Mouse (Mus musculus) bone marrow macrophage, adult 2 months (primary cell): ENCODE results near the gene Glis1. TPM values are rescaled to one million over a fixed set of nuclear protein-coding genes. Genes with fewer than 3 reads are reported as not detected.
A peak's percentile ranks its signal among the peaks of the same experiment; 100 is the strongest.

Source experiments
- H3K27ac ChIP-seq: 2 replicates; pipeline ENCODE4 v1.5.1; 2012; ENCODE audit warnings: low read depth, low read length; ENCODE audit not compliant: insufficient read depth
- H3K4me1 ChIP-seq: 2 replicates; pipeline ENCODE4 v1.6.1; 2012; ENCODE audit warnings: low read length; ENCODE audit not compliant: control insufficient read depth, insufficient read depth
- H3K4me3 ChIP-seq: 2 replicates; pipeline ENCODE4 v1.5.1; 2012; ENCODE audit warnings: mild to moderate bottlenecking, low read length, moderate library complexity; ENCODE audit not compliant: insufficient read depth
- CTCF ChIP-seq: IDR thresholded peaks from 2 replicates; pipeline ENCODE4 v1.5.1; 2012; ENCODE audit warnings: low read depth, mild to moderate bottlenecking, low read length, moderate library complexity
- POLR2A ChIP-seq: IDR thresholded peaks from 2 replicates; pipeline ENCODE4 v1.6.1; 2012; ENCODE audit warnings: mild to moderate bottlenecking, low read depth, low read length, borderline replicate concordance
- polyA plus RNA-seq: library from polyadenylated mRNA; stranded (reverse); fragments of >200 nt; gene quantifications from 2 replicates; pipeline ENCODE4 v1.2.4, GENCODE M21; 2012; ENCODE audit not compliant: missing spikeins, insufficient read depth, insufficient read length

The Glis1 gene
- polyA plus RNA-seq, 1 experiment, result not detected

DNA sequence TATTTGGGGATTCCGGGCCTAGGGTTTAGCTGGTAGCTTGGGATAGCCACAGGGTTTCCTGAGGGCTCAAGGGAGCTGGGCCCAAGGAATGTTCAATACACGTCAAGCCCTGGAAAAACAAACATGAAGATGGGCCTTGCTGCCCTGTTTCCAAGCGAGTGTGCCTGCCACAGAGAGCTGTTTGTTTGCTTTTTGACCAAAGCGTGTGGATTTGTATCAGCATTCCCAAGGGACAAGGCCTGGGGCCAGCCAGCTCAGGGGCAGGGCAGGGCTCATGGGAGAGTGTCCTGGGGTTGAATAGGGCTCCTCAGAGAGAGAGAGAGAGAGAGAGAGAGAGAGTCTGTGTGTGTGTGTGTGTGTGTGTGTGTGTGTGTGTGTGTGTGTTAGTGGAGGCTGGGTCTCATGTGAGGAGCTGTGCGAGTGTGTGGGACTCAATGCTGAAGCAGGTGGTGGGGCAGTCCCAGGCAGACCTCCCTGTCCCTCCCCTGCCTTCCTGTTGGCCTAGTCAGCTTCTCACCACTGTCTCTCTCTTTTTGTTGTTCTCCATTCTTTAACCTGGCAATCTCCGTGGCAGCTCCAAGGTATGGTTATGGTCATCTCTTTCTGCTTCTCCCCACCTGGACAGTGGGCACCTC lies 183.3 kb downstream of the Glis1 start:
- Histone ChIP-seq H3K4me3 (no peak overlapping the region), H3K4me1 (no peaks in the 10 kb centered on the region), H3K27ac (no peak overlapping the region)
- TF ChIP-seq CTCF, result no peak
- TF ChIP-seq POLR2A, result no peak

DNA sequence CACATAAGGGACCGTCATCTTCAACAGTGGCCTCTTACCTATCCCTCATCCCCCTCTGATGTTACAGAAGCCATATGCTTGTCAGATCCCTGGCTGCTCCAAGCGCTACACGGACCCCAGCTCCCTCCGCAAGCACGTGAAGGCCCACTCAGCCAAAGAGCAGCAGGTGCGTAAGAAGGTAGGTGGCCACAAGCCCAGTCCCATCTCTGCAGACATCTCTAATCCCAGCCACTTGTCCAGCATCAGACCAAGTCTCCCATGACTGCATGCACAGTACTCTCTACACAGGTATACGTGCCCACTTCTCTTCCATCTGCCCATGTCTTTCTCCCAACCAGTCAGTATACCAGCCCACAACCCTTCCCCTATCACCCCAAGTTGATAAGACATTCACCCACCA lies 185.1 kb downstream of the Glis1 start:
- Histone ChIP-seq H3K4me3 (no peak overlapping the region), H3K4me1 (no peaks in the 10 kb centered on the region), H3K27ac (no peak overlapping the region)
- TF ChIP-seq POLR2A (no peak), CTCF (no peak)

DNA sequence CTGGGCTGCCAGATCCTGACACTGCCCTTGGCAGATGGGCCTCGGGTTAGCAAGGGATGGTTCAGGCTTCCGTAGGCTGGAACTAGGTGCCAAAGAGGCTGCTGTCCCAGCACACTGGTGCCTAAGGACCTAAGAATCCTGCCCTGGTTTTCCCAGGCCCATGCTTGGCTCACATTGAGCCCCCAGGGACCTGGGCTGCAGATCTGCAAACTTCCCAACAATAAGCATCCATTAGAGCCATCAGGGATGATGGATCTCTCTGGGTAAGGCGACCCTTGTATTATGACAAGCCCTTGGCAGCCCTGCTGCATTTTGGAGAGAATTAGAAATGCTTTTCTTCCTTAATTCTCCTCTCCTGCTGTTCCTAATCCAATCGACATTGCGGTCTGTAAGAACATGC lies 187.0 kb downstream of the Glis1 start:
- Histone ChIP-seq H3K27ac (no peak overlapping the region), H3K4me1 (no peaks in the 10 kb centered on the region), H3K4me3 (no peak overlapping the region)
- TF ChIP-seq CTCF (no peak), POLR2A (no peak)

DNA sequence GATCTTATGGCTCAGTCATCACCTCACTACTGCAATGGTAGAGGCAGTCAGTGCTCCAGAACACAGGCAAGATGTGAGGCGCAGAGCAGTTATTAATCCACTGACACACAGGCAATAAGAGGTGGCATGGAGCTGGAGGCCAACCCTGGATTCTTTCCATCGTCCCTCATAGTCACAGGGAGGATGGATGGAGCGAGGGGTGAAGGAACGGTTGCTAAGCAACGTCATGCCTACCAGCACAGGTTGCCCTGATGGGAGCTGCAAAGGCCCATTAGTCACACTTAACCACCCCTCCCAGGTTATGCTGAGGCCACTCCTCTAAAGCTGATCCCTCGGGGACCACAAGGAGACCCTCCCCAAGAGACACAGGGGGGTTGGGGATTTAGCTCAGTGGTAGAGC lies 187.9 kb downstream of the Glis1 start:
- TF ChIP-seq CTCF (no peak), POLR2A (no peak)
- no peak overlapping the region for H3K27ac ChIP-seq
- H3K4me1 ChIP-seq, result no peaks in the 10 kb centered on the region
- no peak overlapping the region for H3K4me3 ChIP-seq

DNA sequence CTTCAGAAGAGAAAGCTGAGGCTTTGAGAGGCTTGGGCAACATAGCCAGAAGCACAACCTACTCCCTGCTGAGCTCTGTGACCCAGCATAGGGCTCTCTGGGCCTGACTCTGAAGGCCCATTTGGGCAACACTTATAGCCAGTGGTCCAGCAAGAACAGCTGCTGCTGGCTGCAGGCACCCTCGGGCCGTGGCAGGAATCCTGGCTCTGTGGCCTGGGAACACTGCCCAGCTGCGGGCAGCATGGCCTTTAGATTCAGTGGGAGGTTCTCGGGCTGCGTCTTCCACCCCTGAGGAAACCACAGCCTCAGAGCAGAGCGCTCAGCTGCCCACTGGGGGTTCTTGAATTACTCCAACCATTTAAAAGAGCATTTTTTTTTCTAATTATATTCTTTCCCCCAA lies 189.5 kb downstream of the Glis1 start:
- H3K4me3 ChIP-seq, result no peak overlapping the region
- H3K4me1 ChIP-seq, result no peaks in the 10 kb centered on the region
- no peak overlapping the region for H3K27ac ChIP-seq
- TF ChIP-seq CTCF (no peak), POLR2A (no peak)

DNA sequence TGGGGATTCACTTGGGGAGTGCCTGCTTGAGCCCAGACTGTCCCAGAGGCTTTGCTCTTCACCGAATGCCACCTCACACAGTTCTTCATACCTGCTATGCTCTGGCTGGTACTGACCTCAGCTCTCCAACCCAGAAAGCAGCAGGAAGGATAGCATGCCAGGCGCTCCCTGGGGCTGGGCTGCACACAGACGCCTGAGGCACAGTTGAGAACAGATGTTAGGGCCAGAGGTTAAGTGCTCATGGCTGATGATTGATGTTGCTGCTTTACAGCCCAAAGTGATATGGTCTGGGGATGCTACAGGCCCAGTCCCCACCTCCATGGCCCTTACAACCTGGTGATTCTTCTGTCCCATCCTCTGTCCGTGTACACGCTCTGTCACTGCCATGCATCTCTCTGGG lies 190.6 kb downstream of the Glis1 start:
- Histone ChIP-seq H3K4me1 (no peaks in the 10 kb centered on the region), H3K4me3 (no peak overlapping the region), H3K27ac (no peak overlapping the region)
- TF ChIP-seq CTCF (no peak), POLR2A (no peak)

DNA sequence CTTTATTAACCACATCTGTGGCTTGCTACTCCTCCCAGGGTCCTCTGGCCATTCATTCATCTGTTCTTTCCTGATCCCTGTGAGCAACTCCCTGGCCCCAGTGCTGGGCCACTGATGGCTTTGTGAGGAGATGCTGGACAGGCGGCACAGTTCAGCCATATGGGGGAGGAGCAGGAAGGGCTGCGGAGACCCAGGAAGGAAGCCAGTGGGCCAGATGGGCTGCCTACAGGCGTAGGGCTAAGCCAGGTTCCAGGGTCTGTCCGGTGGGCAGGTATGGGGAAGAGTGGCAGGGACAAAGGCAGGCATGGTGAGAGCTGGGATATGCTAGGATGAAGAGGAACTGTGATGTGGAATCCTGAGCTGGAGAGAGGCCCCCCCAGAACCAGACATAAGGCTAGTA lies 193.8 kb downstream of the Glis1 start:
- TF ChIP-seq POLR2A (no peak), CTCF (no peak)

DNA sequence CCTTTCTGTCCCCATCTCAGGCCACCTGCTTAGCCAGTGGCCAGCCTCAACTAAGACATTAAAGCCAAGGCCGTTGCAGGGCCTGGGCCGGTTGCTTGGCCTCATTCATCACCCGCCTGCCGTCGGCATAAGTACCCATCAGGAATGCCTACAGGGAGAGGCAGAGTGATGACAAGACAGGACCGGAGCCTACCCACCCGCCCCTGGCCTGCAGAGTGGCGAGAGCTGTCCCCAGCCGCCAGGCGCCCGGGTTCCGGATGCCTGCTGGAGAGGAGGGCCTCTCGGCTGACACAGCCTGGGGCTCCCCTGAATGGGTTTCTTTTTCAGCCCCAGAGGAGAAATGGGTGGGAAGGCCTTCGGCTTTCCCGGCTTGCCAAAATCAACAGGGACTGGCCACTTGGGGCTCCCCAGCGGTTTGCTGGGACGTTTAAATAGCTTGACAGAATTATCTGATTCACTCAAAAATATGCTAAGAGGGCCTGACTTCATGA lies 194.6 kb downstream of the Glis1 start:
- H3K4me3 ChIP-seq, result no peak overlapping the region
- H3K4me1 ChIP-seq, result no peaks in the 10 kb centered on the region
- H3K27ac ChIP-seq, result no peak overlapping the region
- TF ChIP-seq CTCF, result no peak
- TF ChIP-seq POLR2A, result no peak

More for the DNA sequence above, 193.8 kb downstream of the Glis1 start:
- Histone ChIP-seq H3K4me1 (no peaks in the 10 kb centered on the region), H3K27ac (no peak overlapping the region), H3K4me3 (no peak overlapping the region)

DNA sequence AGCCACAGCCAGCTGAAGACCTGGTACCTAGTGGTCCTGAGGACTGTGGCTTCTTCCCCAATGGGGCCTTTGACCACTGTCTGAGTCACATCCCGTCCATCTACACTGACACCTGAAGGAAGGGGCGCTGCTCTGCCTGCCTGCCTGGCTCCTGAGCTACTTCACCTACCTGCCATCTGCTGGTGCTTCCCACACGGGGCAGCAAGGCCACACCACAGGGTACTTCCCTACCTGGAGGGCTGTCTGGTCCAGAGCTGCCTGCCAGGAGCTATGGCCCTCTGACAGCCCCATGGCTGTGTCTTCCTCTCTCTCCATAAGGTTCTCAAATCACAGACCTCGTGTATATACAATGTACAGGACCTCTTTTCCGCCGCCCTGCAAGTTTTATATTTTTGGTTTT lies 200.2 kb downstream of the Glis1 start:
- H3K4me1 ChIP-seq, result no peaks in the 10 kb centered on the region
- H3K27ac ChIP-seq, result no peak overlapping the region
- TF ChIP-seq POLR2A (no peak), CTCF (no peak)
- H3K4me3 ChIP-seq, result no peak overlapping the region

DNA sequence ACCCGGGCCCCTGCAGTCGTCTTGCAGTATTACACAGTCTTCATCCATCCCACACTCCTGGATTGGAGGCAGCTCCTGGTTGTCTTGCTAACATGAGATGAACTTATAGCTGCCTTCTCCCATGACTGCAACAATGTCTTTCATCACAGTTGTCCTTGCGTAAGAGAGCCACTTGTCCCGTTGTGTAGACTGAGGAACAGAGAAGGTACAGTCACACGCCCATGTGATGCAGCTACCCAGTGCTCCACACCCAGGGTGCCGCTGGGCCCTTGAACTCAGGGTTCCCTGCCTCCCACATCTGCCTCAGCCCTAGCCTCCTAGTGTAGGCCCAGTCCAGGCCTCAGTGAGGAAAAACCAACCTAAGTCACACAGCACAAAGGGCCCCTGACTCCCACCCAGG lies 201.7 kb downstream of the Glis1 start:
- Histone ChIP-seq H3K4me1 (no peaks in the 10 kb centered on the region), H3K4me3 (no peak overlapping the region), H3K27ac (no peak overlapping the region)
- TF ChIP-seq POLR2A (no peak), CTCF (no peak; the same call in 1 of the 2 replicates)

DNA sequence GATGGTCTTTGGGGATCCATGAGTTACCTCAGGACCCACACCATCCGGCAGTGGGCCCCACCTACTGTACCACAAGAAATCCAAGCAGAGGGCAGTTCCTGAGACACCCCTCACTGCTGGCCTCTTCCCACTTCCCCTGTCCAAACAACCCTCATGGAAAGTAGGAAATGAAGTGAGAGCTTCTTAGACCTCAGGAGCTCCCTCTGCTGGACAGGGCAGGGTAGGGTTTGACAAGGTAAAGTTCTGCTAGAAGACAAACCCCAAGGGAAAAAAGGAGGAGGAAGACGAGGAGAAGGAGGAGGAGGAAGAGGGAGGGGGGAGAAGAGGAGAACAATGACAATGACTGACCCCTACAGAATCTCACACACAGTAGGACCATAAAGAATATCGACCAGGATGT lies 203.3 kb downstream of the Glis1 start:
- TF ChIP-seq CTCF (peak; percentile 71), POLR2A (no peak)
- Histone ChIP-seq H3K4me3 (no peak overlapping the region), H3K27ac (no peak overlapping the region), H3K4me1 (no peaks in the 10 kb centered on the region)
